In genomic region chr17:8524387-8525165, GRCm38 (mm10) we compare ENCODE assay signal across 9 mouse cellular contexts. TPM values are rescaled to one million over a fixed set of nuclear protein-coding genes. Genes with fewer than 3 reads are reported as not detected.
A peak's percentile ranks its signal among the peaks of the same experiment; 100 is the strongest.
DNase-seq lines count a peak whose midpoint lies in the region; ATAC-seq and TF ChIP-seq lines count a peak whose summit lies in the region.
"Had no signal": no experiment of that assay in that cellular context is flagged by ENCODE, and none has a peak within 500 bp of the region (broad histone marks: within the 10 kb centered on the region; RNA-seq: fewer than 3 reads in every experiment).

No protein-coding gene starts in this region.

- WGBS in intestine, embryonic 15.5 days, result under 1% methylated on average over 34 of the region's 45 CpGs
- under 1% methylated on average over 40 of the region's 45 CpGs for WGBS in midbrain, embryonic 11.5 days
- 2% methylated on average over 43 of the region's 45 CpGs for WGBS in small intestine, adult 2 months

- no peaks in the 10 kb centered on the region for H3K36me3 ChIP-seq in intestine, embryonic 15.5 days
- H3K36me3 ChIP-seq in midbrain, embryonic 11.5 days (ENCODE audit: control insufficient read depth, insufficient read depth, low read length), result no peaks in the 10 kb centered on the region
- H3K36me3 ChIP-seq in small intestine, adult 2 months (ENCODE audit: control insufficient read depth, insufficient read depth, low read length), result no peaks in the 10 kb centered on the region

- H3K27me3 ChIP-seq in intestine, embryonic 15.5 days (replicated peaks), result peaks cover 59% of the 10 kb centered on the region
- peaks cover 21% of the 10 kb centered on the region for H3K27me3 ChIP-seq in midbrain, embryonic 11.5 days (ENCODE audit: control insufficient read depth, insufficient read depth, low read length)
- H3K27me3 ChIP-seq in small intestine, adult 2 months (ENCODE audit: control insufficient read depth, insufficient read depth, low read length), result peaks cover 10% of the 10 kb centered on the region; the same call in 1 of the 2 replicates

- H3K9me3 ChIP-seq in intestine, embryonic 15.5 days, result no peaks in the 10 kb centered on the region
- H3K9me3 ChIP-seq in midbrain, embryonic 11.5 days (ENCODE audit: control insufficient read depth, low read length), result no peaks in the 10 kb centered on the region

- peak overlapping the region; percentile 47 for H3K4me3 ChIP-seq in intestine, embryonic 15.5 days (replicated peaks)
- peak overlapping the region; percentile 51 for H3K4me3 ChIP-seq in midbrain, embryonic 11.5 days (ENCODE audit: low read depth, low read length)
- peak overlapping the region; percentile 51 for H3K4me3 ChIP-seq in small intestine, adult 2 months (ENCODE audit: low read depth, low read length)

- H3K27ac ChIP-seq in intestine, embryonic 15.5 days, result no peak overlapping the region
- no peak overlapping the region for H3K27ac ChIP-seq in midbrain, embryonic 11.5 days (ENCODE audit: low read depth, low read length)
- no peak overlapping the region for H3K27ac ChIP-seq in small intestine, adult 2 months (ENCODE audit: insufficient read depth, low read depth, low read length)
- H3K27ac ChIP-seq: macrophage had no signal

- peak; percentile 84 for ATAC-seq in intestine, embryonic 15.5 days
- ATAC-seq in midbrain, embryonic 11.5 days (ENCODE audit: low FRiP score), result peak; percentile 93
- ATAC-seq in erythroid progenitor cell, adult 5-6 weeks (replicated peaks; ENCODE audit: low FRiP score, poor library complexity, severe bottlenecking), result no peak

- H3K4me2 ChIP-seq in intestine, embryonic 15.5 days (replicated peaks), result peak overlapping the region; percentile 97
- peak overlapping the region; percentile 94 for H3K4me2 ChIP-seq in midbrain, embryonic 11.5 days

- peak overlapping the region; percentile 39 for H3K9ac ChIP-seq in intestine, embryonic 15.5 days
- H3K9ac ChIP-seq in midbrain, embryonic 11.5 days (ENCODE audit: low read length), result peak overlapping the region; percentile 68

- H3K4me1 ChIP-seq in intestine, embryonic 15.5 days (replicated peaks), result peaks cover 15% of the 10 kb centered on the region
- H3K4me1 ChIP-seq in midbrain, embryonic 11.5 days (ENCODE audit: control insufficient read depth, insufficient read depth, low read length), result peaks cover 7% of the 10 kb centered on the region; the same call in 1 of the 2 replicates
- peaks cover 2% of the 10 kb centered on the region; the same call in 1 of the 2 replicates for H3K4me1 ChIP-seq in small intestine, adult 2 months (ENCODE audit: control insufficient read depth, insufficient read depth, insufficient read length, low read length)

- no peak for TF ChIP-seq POLR2A in small intestine, adult 2 months (IDR thresholded peaks at IDR 0.05; ENCODE audit: low read depth, low read length)

- DNase-seq in adrenal gland, adult 8-10 months, result peak; percentile 89
- peak; percentile 77 for DNase-seq in embryo, embryonic 10.5 days (ENCODE audit: low spot score)
- peak; percentile 90 for DNase-seq in gastrocnemius, postnatal 25 days
- peak; percentile 90 to 97 for DNase-seq in left cerebral cortex, postnatal 25 days (ENCODE audit: low spot score in 2 of 2)
- no peak for DNase-seq in midbrain, embryonic 11.5 days (ENCODE audit: low spot score, missing footprints)

- intact Hi-C loops in left cerebral cortex, postnatal 25 days (cut with DNase I), result loop anchor here (1.0 to 2.0 kb wide), 4 partner anchors 16 to 56 kb away; no protein-coding TSS in a partner anchor

- TF ChIP-seq CTCF in small intestine, adult 2 months (IDR thresholded peaks at IDR 0.05; ENCODE audit: extremely low read depth, insufficient read length, insufficient replicate concordance, low read depth, low read length), result no peak

RNA-seq across cellular contexts. Expression of gene Pde10a, which starts 0.6 kb away (rescaled TPM):
- 100 to 1,000 TPM in 1 of 4 experiments, 10 to 100 TPM in 3; 16.9 to 104 (median 44.4) TPM for total RNA-seq in adrenal gland, adult 8-10 months (2022)
- total RNA-seq in gastrocnemius, postnatal 25 days (2021), result 1 to 10 TPM; 3.5 to 7.9 TPM
- polyA plus RNA-seq in intestine, embryonic 15.5 days (2015; fragmentation: Nextera tagmentation; extraction: Ambion mirVana), result 1.4 and 1.5 TPM in 2 replicates
- total RNA-seq in left cerebral cortex, postnatal 25 days (2021), result 100 to 1,000 TPM in 1 of 2 experiments, 10 to 100 TPM in 1; 64.8 to 174 TPM
- polyA plus RNA-seq in midbrain, embryonic 11.5 days (2014; fragmentation: Nextera tagmentation; extraction: Ambion mirVana), result 4.8 TPM in 2 replicates
- polyA plus RNA-seq in small intestine, adult 2 months (2012; rRNA removed), result 0.52 and 0.69 TPM in 2 replicates
- not detected in 2 replicates for total RNA-seq in erythroid progenitor cell, adult 5-6 weeks (2015; ENCODE audit: low replicate concordance)
- total RNA-seq in erythroid progenitor cell, adult 5-6 weeks (2017; ENCODE audit: low replicate concordance), result 1.5 TPM in 1 of 2 replicates, not detected in the other

RNA-seq across cellular contexts. Expression of gene Gm17087, which starts 42.2 kb away (rescaled TPM):
- not detected for total RNA-seq in adrenal gland, adult 8-10 months (2022)
- not detected for total RNA-seq in gastrocnemius, postnatal 25 days (2021)
- polyA plus RNA-seq in intestine, embryonic 15.5 days (2015; fragmentation: Nextera tagmentation; extraction: Ambion mirVana), result not detected in 2 replicates
- total RNA-seq in left cerebral cortex, postnatal 25 days (2021), result not detected
- not detected in 2 replicates for polyA plus RNA-seq in midbrain, embryonic 11.5 days (2014; fragmentation: Nextera tagmentation; extraction: Ambion mirVana)
- not detected in 2 replicates for polyA plus RNA-seq in small intestine, adult 2 months (2012; rRNA removed)
- not detected in 2 replicates for total RNA-seq in erythroid progenitor cell, adult 5-6 weeks (2015; ENCODE audit: low replicate concordance)
- not detected in 2 replicates for total RNA-seq in erythroid progenitor cell, adult 5-6 weeks (2017; ENCODE audit: low replicate concordance)
- polyA plus RNA-seq: macrophage had no signal
